ENCODE assay signal across 7 mouse cellular contexts in the genomic region with DNA sequence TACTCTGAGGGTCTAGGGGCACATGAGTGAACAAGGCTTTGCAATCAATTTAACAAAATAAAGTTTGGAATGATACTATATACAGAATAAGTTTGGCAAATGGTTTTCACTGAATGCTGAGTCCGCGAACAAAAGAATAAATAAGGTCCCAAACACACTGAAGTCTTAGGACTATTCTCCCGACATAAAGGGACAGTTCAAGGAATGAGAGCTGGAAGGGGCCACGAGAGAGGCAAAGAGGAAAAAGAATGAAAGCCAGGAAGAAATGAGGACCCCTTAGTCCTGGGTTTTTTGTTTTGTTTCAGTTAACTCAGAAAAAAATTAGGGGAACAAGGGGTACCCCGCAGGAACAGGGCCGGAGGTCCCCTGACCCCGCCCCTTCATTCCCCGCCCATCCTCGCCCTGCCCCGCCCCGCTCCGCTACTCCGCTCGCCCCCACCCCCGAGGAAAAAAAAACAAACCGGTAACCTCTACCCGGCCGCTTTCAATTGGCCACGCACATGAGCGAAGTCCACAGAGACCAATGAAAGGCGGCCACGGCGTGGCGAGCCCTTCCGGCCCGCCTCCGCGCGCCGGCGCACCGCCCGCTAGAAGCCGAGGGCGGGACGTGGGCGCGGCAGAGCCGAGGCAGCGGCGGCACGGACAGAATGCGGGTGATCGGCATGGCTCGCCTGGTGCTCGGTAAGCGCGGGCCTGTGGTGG. TPM values are rescaled to one million over a fixed set of nuclear protein-coding genes. Genes with fewer than 3 reads are reported as not detected.
DNase-seq lines count a peak whose midpoint lies in the region; ATAC-seq lines count a peak whose summit lies in the region.

TSS of gene Pdia6 (plus strand) at position 575 of the 702 bp plus-strand sequence.

- H3K9ac ChIP-seq in embryonic facial prominence, embryonic 11.5 days (replicated peaks; ENCODE audit: low read length) = peak within 1 kb of the TSS; percentile 94
- peak within 1 kb of the TSS; percentile 90 for H3K9ac ChIP-seq in midbrain, embryonic 13.5 days (replicated peaks)

- DNase-seq in adrenal gland, postnatal 14 days = peak; percentile 95
- DNase-seq in embryonic facial prominence, embryonic 11.5 days (ENCODE audit: low spot score) = peak; percentile 97
- DNase-seq in kidney, adult 11 months = peak; percentile 89
- DNase-seq in limb, embryonic 10.5 days (ENCODE audit: low spot score) = peak; percentile 96
- DNase-seq in spleen, adult 12 weeks (ENCODE audit: low spot score) = peak; percentile 84

- peak; percentile 98 for ATAC-seq in embryonic facial prominence, embryonic 11.5 days (replicated peaks; ENCODE audit: insufficient number of reproducible peaks, low FRiP score, low TSS enrichment, low read depth)
- ATAC-seq in granulocyte monocyte progenitor cell, adult 5-6 weeks (replicated peaks; ENCODE audit: poor library complexity, severe bottlenecking) = peak; percentile 87
- peak; percentile 100 for ATAC-seq in midbrain, embryonic 13.5 days

- H3K4me1 ChIP-seq in embryonic facial prominence, embryonic 11.5 days (ENCODE audit: control insufficient read depth, insufficient read depth, low read length) = 0 out of 2 replicates have a peak, but pooled peaks cover 2% of the 10 kb centered on the region
- peaks cover 16% of the 10 kb centered on the region for H3K4me1 ChIP-seq in limb, embryonic 10.5 days
- H3K4me1 ChIP-seq in midbrain, embryonic 13.5 days (replicated peaks) = peaks cover 39% of the 10 kb centered on the region

- no peaks in the 10 kb centered on the region for H3K27me3 ChIP-seq in embryonic facial prominence, embryonic 11.5 days (ENCODE audit: control insufficient read depth, insufficient read depth, low read length)
- no peaks in the 10 kb centered on the region for H3K27me3 ChIP-seq in limb, embryonic 10.5 days (ENCODE audit: low read depth, poor library complexity, severe bottlenecking)
- no peaks in the 10 kb centered on the region for H3K27me3 ChIP-seq in midbrain, embryonic 13.5 days

- H3K9me3 ChIP-seq in embryonic facial prominence, embryonic 11.5 days (replicated peaks; ENCODE audit: control insufficient read depth, low read length) = no peaks in the 10 kb centered on the region
- no peaks in the 10 kb centered on the region for H3K9me3 ChIP-seq in limb, embryonic 10.5 days (replicated peaks)
- H3K9me3 ChIP-seq in midbrain, embryonic 13.5 days = no peaks in the 10 kb centered on the region

- peak within 1 kb of the TSS; percentile 69 for H3K4me2 ChIP-seq in embryonic facial prominence, embryonic 11.5 days (ENCODE audit: low read depth, low read length)
- H3K4me2 ChIP-seq in midbrain, embryonic 13.5 days (replicated peaks) = peak within 1 kb of the TSS; percentile 67

- H3K4me3 ChIP-seq in embryonic facial prominence, embryonic 11.5 days (ENCODE audit: low read depth, low read length) = peak within 1 kb of the TSS; percentile 91
- H3K4me3 ChIP-seq in limb, embryonic 10.5 days = peak within 1 kb of the TSS; percentile 93
- H3K4me3 ChIP-seq in midbrain, embryonic 13.5 days (replicated peaks) = peak within 1 kb of the TSS; percentile 88

- H3K27ac ChIP-seq in embryonic facial prominence, embryonic 11.5 days (replicated peaks; ENCODE audit: low read depth, low read length) = peak within 1 kb of the TSS; percentile 43
- peak within 1 kb of the TSS; percentile 92 for H3K27ac ChIP-seq in limb, embryonic 10.5 days
- H3K27ac ChIP-seq in midbrain, embryonic 13.5 days = peak within 1 kb of the TSS; percentile 81

- WGBS in embryonic facial prominence, embryonic 11.5 days = 2% methylated on average over 48 of the region's 48 CpGs
- 3% methylated on average over 48 of the region's 48 CpGs for WGBS in limb, embryonic 10.5 days
- under 1% methylated on average over 48 of the region's 48 CpGs for WGBS in midbrain, embryonic 13.5 days

- peaks cover 7% of the 10 kb centered on the region; the same call in 1 of the 2 replicates for H3K36me3 ChIP-seq in embryonic facial prominence, embryonic 11.5 days (replicated peaks; ENCODE audit: control insufficient read depth, insufficient read depth, low read depth, low read length)
- H3K36me3 ChIP-seq in limb, embryonic 10.5 days = peaks cover 30% of the 10 kb centered on the region
- H3K36me3 ChIP-seq in midbrain, embryonic 13.5 days = peaks cover 21% of the 10 kb centered on the region

RNA-seq across cellular contexts. Expression of gene Pdia6, which starts in this region (rescaled TPM):
- total RNA-seq in adrenal gland, postnatal 14 days (2021) = 165 and 173 TPM in 2 replicates
- polyA plus RNA-seq in embryonic facial prominence, embryonic 11.5 days (2014; fragmentation: Nextera tagmentation; extraction: Ambion mirVana) = 634 and 647 TPM in 2 replicates
- total RNA-seq in granulocyte monocyte progenitor cell, adult 5-6 weeks (2014; fragmentation: Nextera tagmentation) = 311 and 350 TPM in 2 replicates
- 596 and 685 TPM in 2 replicates for total RNA-seq in granulocyte monocyte progenitor cell, adult 5-6 weeks (2017)
- polyA plus RNA-seq in limb, embryonic 10.5 days (2016; fragmentation: Nextera tagmentation; extraction: Ambion mirVana) = 641 and 657 TPM in 2 replicates
- 317 and 327 TPM in 2 replicates for polyA plus RNA-seq in midbrain, embryonic 13.5 days (2015; fragmentation: Nextera tagmentation; extraction: Ambion mirVana)

Comparison
In these comparisons a context has a peak if more than half of its experiments do, and no peak if none do; other contexts are left out.
1. Peak in every context shown above with its lines: DNase-seq, ATAC-seq, H3K4me3 ChIP-seq and H3K27ac ChIP-seq.